Mouse (Mus musculus) ovary, postnatal 36 days (tissue): ENCODE measurements around the gene Myo1d.

ENCODE experiments used
- DNase-seq: peaks from one replicate; pipeline ENCODE4 v3.0.0; 2022; ENCODE audit warnings: low spot score, mixed read lengths

The Myo1d gene

GRCm38 (mm10) chr11:80504519-80505385 is 275.1 kb downstream of the Myo1d start:
- DNase-seq: no peak

DNA sequence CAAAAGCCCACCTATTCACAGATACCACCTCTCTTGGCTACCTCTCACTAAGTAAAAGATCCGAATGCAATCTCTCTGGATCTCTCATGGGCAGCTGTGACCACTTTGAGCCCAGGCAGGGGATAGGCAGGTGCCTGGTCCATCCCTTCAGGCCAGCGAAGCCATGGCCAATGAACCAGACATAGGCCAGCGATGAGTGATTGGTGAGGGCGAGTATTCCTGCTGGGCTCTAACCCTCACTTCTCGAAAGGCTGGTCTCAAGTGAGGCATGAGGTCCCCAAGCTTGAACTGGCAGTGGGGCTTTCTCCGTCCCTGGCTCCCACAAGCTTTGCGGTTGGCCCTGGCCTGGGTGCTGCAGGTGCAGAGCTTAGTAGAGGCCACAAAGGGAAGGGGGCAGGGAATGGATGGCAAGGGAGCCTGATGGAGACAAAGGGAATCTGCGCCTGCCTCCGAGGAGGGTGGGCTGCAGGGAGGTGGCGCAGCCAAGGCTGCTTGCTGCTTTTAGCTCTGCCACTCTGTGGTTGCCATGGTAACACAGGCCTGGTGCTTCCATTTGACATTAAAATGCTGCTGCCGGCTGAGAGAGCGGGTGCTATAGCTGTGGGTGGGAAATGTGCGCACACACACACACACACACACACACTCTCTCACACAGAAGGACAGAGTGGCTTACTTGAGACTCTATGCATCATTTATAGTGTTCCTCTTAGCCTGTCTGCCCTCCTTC is 275.9 kb downstream of the Myo1d start:
- DNase-seq: no peak

DNA sequence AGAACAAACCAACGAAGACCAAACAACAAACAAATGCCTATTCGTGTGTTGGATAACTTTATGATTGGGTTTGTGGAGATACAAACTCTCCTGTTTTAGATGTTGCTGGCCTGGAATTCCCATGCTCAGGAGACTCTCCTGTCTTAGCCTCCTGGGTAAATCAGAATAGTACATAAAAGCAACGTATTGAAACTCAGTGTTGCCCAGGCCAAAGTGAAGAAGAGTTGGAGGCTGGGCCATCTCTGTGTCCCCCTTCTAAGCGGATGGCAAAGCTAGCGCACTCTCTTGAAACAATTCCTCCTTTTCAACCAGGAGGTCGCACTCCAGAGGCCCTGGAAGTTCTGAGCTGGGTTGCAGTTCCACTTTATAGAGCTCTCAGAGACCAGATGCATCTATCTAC is 276.5 kb downstream of the Myo1d start:
- no peak for DNase-seq

GRCm38 (mm10) chr11:80499550-80499952 is 280.3 kb downstream of the Myo1d start:
- DNase-seq: no peak

DNA sequence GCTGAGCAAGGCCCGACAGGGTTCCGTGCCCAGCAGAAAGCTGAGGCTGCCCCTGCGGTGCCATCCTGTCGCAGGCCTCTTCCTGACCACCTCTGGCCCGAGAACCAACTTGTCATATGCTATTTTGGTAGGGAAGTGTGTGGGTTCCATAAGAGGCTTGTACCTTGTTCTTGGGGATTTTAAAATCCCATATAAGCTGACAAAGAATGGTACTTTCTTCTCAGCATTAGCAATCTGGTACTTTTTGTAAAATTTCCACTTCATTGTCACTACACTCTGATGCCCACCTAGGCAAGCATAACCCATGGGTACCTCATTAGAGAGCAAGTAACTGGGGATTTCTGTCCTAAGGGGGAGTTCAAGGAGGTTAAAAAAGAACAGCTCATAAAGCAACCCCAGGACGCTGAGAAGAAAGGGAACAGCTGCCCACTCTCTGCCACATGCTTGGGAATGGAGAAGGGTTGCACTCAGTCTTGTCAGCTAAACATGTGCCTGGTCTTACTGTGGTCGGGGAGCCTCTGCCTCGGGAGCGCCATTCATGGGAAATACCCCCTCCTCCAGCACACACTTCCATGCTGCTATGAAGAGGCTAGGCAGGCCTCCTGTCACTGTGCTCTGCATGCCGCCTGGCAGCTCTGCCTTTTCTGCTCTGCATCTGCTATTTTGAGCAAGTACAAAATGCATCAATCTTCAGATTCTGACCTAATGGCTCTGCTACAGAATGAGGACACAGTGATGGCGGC is 281.3 kb downstream of the Myo1d start:
- DNase-seq: no peak

GRCm38 (mm10) chr11:80497225-80497919 is 282.5 kb downstream of the Myo1d start:
- DNase-seq: no peak

DNA sequence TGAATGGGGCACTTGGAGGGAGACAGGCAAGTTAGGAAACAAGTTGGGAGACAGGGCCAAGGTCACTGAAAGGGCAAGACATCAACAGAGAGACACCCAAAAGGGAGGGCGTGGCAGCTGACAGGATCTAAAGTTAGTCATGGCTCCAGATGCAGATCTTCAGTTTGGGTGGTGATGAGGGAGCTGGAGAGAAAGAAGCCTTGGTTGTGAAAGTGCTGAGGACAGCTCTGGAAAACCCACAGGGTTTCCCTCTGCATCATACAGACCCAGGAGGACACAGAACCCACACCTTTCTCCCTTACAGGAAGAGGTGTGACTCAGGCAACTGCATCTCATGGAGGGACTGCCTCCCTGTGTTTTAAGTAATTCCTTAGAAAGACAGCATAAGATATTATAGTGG is 283.2 kb downstream of the Myo1d start:
- DNase-seq: no peak

DNA sequence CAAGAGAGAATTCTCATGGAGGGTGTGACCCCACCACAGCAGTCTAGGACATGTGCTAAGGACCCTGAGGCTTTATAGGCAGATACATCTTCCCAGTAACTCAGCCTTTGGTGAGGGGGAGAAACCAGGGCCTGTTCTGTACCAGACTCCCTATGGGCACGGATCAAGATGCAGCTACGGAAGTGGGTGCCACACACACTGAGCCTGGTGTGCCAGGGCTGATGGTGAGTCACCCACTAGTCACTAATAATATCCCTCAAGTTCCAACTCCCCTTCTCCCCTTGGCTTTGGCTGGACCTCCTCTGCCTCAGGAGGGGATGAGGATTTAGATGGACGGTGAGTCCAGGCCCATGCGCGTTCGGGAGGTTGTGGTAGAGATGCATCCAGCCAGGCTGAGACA is 283.9 kb downstream of the Myo1d start:
- no peak for DNase-seq

DNA sequence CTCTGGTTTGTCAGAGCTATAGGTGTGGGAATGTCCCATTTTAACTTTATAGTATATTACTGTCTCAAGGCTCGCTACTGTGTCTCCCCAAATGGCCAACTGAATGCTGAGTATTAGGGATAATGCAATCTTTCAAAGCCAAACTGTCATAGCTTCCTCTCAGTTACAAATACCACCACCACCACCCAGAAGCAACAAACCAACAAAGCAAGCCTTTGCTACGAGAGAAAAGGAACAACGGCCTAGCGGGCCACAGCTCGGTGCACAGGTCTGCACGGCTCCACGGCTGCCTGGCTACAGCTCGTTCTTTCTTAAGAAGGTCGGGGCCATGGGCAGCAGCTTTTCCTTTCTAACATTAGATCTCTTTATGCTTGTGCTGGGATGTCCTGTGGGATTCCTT is 285.0 kb downstream of the Myo1d start:
- no peak for DNase-seq

- no peak for DNase-seq
Observed at GRCm38 (mm10) chr11:80493186-80493585, 286.6 kb downstream of the Myo1d start.

DNA sequence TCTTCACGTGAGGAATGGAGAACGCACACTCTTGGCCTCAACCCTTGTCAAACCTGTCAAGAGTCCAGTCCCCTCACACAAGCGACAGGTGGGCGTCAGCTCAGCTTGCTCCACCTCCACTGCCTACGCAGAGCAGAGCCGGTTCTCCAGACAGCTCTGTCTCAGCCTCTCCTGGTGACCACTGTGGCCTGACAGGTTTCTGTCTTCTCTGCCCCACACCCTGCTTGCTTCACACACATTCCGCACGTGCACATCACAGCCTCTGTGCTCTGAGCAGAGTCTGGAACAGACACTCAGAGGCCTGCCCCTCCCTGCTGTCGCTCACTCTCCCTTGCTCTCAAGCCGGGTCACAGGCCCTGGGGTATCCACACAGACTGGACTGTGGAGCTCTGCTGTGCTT is 289.0 kb downstream of the Myo1d start:
- no peak for DNase-seq

DNA sequence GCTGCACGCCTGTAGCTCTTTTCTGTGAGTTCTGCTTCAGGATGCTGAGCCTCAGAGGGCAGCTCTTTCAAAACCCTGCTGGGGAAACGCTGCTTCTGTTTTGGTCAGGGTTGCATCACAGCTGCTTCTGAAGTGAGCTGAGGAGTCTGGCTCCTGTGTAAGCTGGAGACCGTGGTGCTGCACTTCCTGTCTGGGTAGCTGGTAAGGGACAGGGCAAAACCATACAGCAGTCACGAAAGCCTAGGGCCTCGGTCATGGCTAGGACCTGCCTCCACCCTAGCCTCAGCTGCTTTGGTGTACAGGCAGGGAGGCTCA is 290.0 kb downstream of the Myo1d start:
- DNase-seq: no peak

- DNase-seq: no peak
Observed at GRCm38 (mm10) chr11:80489172-80489881, 290.5 kb downstream of the Myo1d start.

DNA sequence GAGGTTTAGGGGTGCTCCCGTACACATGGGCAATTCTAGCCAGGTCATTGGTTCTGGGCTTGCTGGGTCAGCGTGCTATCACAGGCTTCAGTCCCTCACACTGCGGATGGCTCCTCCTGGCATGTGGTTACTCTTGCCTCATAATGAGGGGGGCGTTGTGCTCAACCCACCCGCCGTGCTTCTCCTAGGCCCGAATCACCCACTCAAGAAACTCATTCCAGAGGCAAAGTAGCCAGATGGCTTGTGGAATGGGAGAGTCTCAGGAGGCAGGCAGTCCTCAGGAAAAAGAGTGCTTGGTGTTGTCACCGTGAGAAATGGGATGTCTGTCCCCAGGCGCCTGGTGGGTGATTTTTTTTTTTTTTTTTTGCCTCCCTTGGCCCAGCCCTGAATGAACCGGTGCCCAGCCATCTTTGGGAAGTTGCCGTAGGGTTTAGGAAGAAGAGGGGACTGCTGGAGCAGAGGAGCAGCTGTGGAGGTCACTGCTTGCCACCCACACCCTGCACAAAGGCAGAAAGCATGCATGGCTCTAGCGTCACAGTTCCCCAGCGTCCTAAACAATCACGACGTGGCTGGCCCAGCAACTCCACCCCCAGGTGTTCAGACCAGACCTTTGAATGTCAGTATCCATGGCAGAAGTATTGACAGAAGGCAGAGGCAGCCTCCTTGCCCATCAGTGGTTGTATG is 291.8 kb downstream of the Myo1d start:
- no peak for DNase-seq

GRCm38 (mm10) chr11:80485622-80486206 is 294.1 kb downstream of the Myo1d start:
- no peak for DNase-seq

- DNase-seq: no peak
Observed at GRCm38 (mm10) chr11:80485120-80485551, 294.7 kb downstream of the Myo1d start.

DNA sequence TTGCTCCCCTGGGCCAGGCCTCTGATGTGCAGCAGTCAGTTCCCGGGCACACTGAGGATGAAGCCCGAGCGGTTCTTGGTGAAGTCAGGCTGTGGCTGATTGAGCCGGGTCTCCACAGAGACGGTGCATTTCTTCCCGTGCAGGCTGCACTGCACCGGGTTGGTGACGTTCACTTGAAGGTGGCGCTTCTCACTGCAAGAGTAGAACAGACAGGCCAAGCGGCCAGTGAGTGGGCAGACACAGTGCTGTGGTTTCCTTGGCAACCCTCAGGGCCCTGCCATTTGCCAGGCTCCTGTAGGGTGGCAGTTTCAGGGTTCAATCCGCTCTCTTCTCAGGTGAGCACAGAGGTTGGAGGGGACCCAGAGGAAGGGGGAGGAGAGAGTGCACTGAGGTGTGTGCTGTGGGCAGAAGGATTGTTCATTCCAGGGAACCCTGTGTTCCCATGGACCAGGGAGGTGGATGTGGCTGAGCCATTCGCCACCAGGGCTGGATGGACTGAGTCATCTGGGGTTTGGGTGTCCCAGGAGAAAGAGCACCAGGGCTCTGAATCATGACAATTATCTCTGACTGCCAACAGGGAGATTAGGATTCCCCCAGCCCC is 295.5 kb downstream of the Myo1d start:
- no peak for DNase-seq

GRCm38 (mm10) chr11:80483536-80484067 is 296.2 kb downstream of the Myo1d start:
- DNase-seq: no peak

GRCm38 (mm10) chr11:80482921-80483320 is 296.9 kb downstream of the Myo1d start:
- DNase-seq: no peak

DNA sequence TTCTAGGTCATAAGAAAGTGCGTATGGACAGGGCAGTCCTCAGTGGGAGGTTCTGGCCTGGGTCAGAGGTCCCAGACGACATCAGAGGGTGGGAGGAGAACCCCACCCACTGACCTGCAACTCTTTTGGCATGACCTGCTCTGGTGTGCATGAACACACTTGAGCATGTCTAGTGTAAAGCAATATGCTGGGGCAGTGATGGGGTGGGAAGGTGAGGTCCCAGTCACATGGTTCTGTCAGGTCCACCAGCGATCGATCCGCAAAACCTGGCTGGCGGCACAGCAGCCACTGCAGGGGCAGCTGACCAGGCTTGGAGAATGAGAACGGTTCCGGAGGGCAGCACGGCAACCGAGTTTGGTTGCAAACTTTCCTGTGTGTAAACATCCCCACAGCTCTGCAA is 297.5 kb downstream of the Myo1d start:
- DNase-seq: no peak
